Mouse (Mus musculus) kidney, postnatal 0 days (tissue): ENCODE measurements around the gene Wdr66. TPM values are rescaled to one million over a fixed set of nuclear protein-coding genes. Genes with fewer than 3 reads are reported as not detected.

Source experiments
- ATAC-seq: fragments of 200-750 bp; cut with Nextera tagmentation; replicated peaks from 2 replicates; pipeline ENCODE4 v1.8.0; 2017; ENCODE audit warnings: low read depth, moderate number of reproducible peaks, moderate TSS enrichment, moderate library complexity; ENCODE audit not compliant: low FRiP score
- DNase-seq: peaks from one replicate; pipeline ENCODE4 v3.0.0-alpha.2; 2016; ENCODE audit warnings: low spot score
- H3K27ac ChIP-seq: fragments of 300-500 bp; sonication (generic); 2 replicates; pipeline ENCODE4 v1.5.1; 2014; ENCODE audit warnings: mild to moderate bottlenecking
- H3K27me3 ChIP-seq: fragments of 300-500 bp; sonication (generic); 2 replicates; pipeline ENCODE4 v1.6.1; 2014; ENCODE audit warnings: low read length, mixed read lengths; ENCODE audit not compliant: insufficient read depth
- H3K36me3 ChIP-seq: fragments of 300-500 bp; sonication (generic); 2 replicates; pipeline ENCODE4 v1.6.1; 2014; ENCODE audit warnings: low read length, mixed read lengths; ENCODE audit not compliant: insufficient read depth
- H3K4me1 ChIP-seq: fragments of 300-500 bp; sonication (generic); replicated peaks from 2 replicates; pipeline ENCODE4 v1.6.1; 2014; ENCODE audit warnings: antibody characterized with exemption, low read length, mixed read lengths; ENCODE audit not compliant: insufficient read depth
- H3K4me2 ChIP-seq: fragments of 300-500 bp; sonication (generic); 2 replicates; pipeline ENCODE4 v1.6.1; 2014; ENCODE audit warnings: mild to moderate bottlenecking, low read length, moderate library complexity, mixed read lengths
- H3K4me3 ChIP-seq: fragments of 300-500 bp; sonication (generic); replicated peaks from 2 replicates; pipeline ENCODE4 v1.5.1; 2014; ENCODE audit warnings: low read depth, low read length
- H3K9ac ChIP-seq: fragments of 300-500 bp; sonication (generic); 2 replicates; pipeline ENCODE4 v1.6.1; 2014; ENCODE audit warnings: low read depth, low read length
- H3K9me3 ChIP-seq: fragments of 300-500 bp; sonication (generic); replicated peaks from 2 replicates; pipeline ENCODE4 v1.6.1; 2016; ENCODE audit warnings: low read length, inconsistent platforms, mixed read lengths
- CTCF ChIP-seq: IDR thresholded peaks from 2 replicates; pipeline ENCODE4 v1.5.1; 2016; ENCODE audit warnings: antibody characterized with exemption, low read depth, mild to moderate bottlenecking, moderate library complexity
- WGBS: fragments of 180-500 bp; shearing (Covaris S2); extraction: QIAGEN DNeasy Blood & Tissue Kit; methylation state at CpG from one replicate; pipeline ENCODE4 v1.1.7; 2014; 5-methylcytosine and 5-hydroxymethylcytosine counted together
- polyA plus RNA-seq: library from polyadenylated mRNA; unstranded; fragments of >200 nt; fragmentation: Nextera tagmentation; extraction: Ambion mirVana; gene quantifications from 2 replicates; pipeline ENCODE4 v1.2.1, GENCODE M21; 2015

Gene Wdr66
- polyA plus RNA-seq, 1 experiment from 2014 or later: 1.6 TPM

DNA sequence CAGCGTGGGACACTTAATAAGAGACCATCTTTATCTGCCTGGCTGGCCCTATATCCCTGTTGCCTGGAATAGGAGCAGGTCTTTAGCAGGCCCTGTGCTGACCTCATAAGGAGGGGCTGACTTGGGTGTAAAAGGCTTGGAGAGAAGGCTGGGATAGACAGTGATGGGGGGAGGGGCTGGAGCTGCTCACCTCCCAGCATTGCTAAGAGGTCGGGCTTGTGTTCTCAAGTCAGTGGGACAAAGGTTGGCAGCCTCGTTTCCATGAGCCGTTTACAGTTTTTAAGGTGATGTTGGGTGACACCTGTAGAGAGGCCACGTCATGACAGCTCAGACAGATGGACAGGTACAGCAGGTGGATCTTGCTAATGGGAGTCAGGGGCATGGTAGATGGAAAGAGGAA, 118.1 kb downstream of the Wdr66 start:
- Histone ChIP-seq H3K9ac (no peak overlapping the region), H3K4me1 (0 out of 2 replicates have a peak, but pooled peaks cover 4% of the 10 kb centered on the region), H3K9me3 (no peaks in the 10 kb centered on the region), H3K27ac (no peak overlapping the region), H3K36me3 (peaks cover 48% of the 10 kb centered on the region), H3K27me3 (no peaks in the 10 kb centered on the region), H3K4me2 (no peak overlapping the region), H3K4me3 (no peak overlapping the region)
- 88% methylated on average over 5 of the region's 5 CpGs for WGBS
- ATAC-seq (0 out of 2 replicates have a peak, but pooled peaks have one; percentile 38), DNase-seq (no peak)
- no peak for TF ChIP-seq CTCF

DNA sequence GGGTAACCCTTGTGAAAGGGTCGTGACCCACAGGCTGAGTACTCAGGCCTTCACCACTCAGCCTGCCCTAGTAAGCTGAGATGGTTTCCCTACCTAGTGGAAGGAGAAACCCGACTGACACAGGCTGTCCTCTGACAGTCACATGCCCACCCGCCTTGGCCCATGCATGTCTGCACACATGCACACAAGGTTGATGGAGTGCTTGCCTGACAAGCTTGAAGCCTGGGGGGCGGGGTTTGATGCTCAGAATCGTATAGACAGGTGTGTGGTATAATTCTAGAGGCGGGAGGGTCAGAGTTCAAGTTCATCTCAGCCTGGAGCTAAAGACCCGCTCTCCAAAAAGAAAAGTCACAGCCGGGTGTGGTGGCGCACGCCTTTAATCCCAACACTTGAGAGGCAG, 123.4 kb downstream of the Wdr66 start:
- Histone ChIP-seq H3K9ac (no peak overlapping the region), H3K36me3 (peaks cover 24% of the 10 kb centered on the region), H3K4me2 (no peak overlapping the region), H3K27ac (no peak overlapping the region), H3K27me3 (no peaks in the 10 kb centered on the region), H3K4me3 (no peak overlapping the region), H3K4me1 (peaks cover 16% of the 10 kb centered on the region; the same call in 1 of the 2 replicates), H3K9me3 (no peaks in the 10 kb centered on the region)
- DNase-seq (no peak), ATAC-seq (no peak)
- no peak for TF ChIP-seq CTCF
- WGBS: 86% methylated on average over 10 of the region's 10 CpGs

DNA sequence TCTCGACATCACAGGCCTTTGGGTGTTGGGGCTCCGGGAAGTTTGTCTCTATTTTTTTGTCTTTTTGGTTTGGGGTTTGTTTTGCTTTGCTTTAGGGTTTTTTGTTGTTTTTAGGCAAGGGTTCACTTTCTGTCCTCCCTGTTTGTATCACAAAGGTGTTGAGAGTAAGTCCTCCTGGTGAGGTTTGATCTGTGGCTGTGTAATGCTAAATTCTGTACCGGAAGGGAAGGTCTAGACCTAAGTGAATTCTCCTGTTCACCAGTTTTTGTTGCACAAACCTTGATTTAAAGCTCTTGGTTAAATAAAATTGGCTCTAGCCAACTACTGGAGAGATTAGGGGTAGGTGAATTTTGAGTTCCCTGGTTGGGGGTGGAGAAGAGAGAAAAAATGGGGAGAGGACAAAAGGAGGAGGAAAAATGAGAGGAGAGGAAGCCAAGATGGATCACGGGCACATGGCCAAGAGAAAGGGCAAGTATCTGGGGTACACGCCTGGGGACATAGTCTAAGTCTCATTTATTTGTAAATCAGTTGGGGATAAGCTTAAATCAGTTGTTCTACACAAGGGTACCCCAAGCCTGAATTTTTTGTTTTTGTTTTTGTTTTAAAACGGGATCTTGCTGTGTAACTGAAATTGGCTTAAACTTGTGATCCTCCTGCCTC, 124.0 kb downstream of the Wdr66 start:
- DNase-seq: no peak
- WGBS: 85% methylated on average over 6 of the region's 6 CpGs
- H3K36me3 ChIP-seq: peaks cover 18% of the 10 kb centered on the region
- no peak overlapping the region for H3K27ac ChIP-seq
- TF ChIP-seq CTCF: no peak
- no peak overlapping the region for H3K4me3 ChIP-seq
- no peak overlapping the region for H3K4me2 ChIP-seq
- no peak for ATAC-seq
- H3K4me1 ChIP-seq: peaks cover 16% of the 10 kb centered on the region; the same call in 1 of the 2 replicates
- H3K9me3 ChIP-seq: no peaks in the 10 kb centered on the region
- no peaks in the 10 kb centered on the region for H3K27me3 ChIP-seq
- no peak overlapping the region for H3K9ac ChIP-seq

DNA sequence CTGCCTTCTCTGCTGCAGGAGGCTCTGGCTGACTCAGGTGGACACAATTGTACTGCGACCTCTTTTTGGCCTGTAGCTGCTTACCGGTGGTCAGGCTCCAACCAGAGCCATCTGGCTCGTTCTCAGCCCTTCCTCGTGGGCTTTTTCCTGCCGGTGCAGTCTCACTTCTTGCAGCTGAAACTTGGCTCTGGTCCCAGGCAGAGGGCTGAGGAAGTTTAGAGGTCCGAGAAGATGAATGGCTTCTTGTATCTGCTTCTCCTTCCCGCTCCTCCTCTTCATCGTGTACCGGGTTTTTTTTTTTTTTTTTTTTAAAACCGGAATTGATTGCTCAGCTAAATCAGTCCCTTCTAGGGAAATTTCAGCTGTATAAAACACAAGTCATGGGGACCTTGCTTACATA, 124.7 kb downstream of the Wdr66 start:
- ATAC-seq: no peak
- Histone ChIP-seq H3K4me1 (peaks cover 13% of the 10 kb centered on the region; the same call in 1 of the 2 replicates), H3K9ac (no peak overlapping the region), H3K4me2 (peak overlapping the region; percentile 7; the same call in 1 of the 2 replicates), H3K9me3 (no peaks in the 10 kb centered on the region), H3K27me3 (no peaks in the 10 kb centered on the region), H3K36me3 (peaks cover 14% of the 10 kb centered on the region), H3K4me3 (no peak overlapping the region), H3K27ac (no peak overlapping the region)
- TF ChIP-seq CTCF: no peak
- 23% methylated on average over 10 of the region's 10 CpGs for WGBS
- DNase-seq: peak; percentile 68

Other genes with a start within 250 kb of the Wdr66 start
- 22.5 and 23.4 TPM in 2 replicates for gene Orai1, start 237.0 kb upstream of the Wdr66 start, polyA plus RNA-seq
- 0.46 TPM in 1 of 2 replicates, not detected in the other for gene Morn3, start 205.1 kb upstream of the Wdr66 start, polyA plus RNA-seq
- gene Tmem120b, start 183.7 kb upstream of the Wdr66 start, polyA plus RNA-seq: 12.5 and 12.6 TPM in 2 replicates
- gene Rhof, start 119.4 kb upstream of the Wdr66 start, polyA plus RNA-seq: 3.2 and 3.3 TPM in 2 replicates
- 7.0 and 7.1 TPM in 2 replicates for gene Setd1b, start 109.9 kb upstream of the Wdr66 start, polyA plus RNA-seq
- gene Psmd9, start 82.7 kb upstream of the Wdr66 start, polyA plus RNA-seq: 77.4 and 78.7 TPM in 2 replicates
- gene Hpd, start 69.4 kb upstream of the Wdr66 start, polyA plus RNA-seq: 0.32 and 0.45 TPM in 2 replicates
- gene Bcl7a, start 91.7 kb downstream of the Wdr66 start, polyA plus RNA-seq: 27.4 and 29.9 TPM in 2 replicates
- gene Mlxip, start 142.7 kb downstream of the Wdr66 start, polyA plus RNA-seq: 13.8 and 14.9 TPM in 2 replicates
- not detected in 2 replicates for gene Lrrc43, start 237.2 kb downstream of the Wdr66 start, polyA plus RNA-seq
- gene Il31, start 237.4 kb downstream of the Wdr66 start, polyA plus RNA-seq: not detected in 2 replicates